Mouse (Mus musculus): ENCODE data around the gene Olfr1510. TPM values are rescaled to one million over a fixed set of nuclear protein-coding genes. Genes with fewer than 3 reads are reported as not detected.

Gene Olfr1510
- polyA plus RNA-seq, 1 experiment from 2014 or later = not detected

DNA sequence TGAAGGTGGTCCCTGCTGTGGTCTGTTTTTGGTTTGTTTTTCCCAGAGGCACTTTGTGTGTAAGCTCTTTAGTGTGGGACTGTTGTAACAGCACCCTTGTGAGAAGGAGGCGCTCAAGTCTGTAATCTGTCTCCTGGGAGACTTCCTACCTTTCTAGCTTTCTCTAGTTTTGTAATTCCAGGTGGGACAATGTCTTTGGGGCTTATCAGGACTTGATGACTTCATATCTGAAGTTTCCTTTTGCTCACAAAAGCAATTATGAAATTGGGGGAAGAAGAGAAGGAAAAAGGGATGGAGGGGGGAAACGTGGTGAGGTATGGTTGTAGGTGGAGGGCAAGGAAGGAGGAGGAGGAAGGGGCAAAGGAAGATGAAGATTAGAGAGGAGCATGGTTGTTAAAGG is 35.1 kb downstream of the Olfr1510 start, which contains the start of gene Olfr1512:
Gene Olfr1512 (minus strand): TSS at position 101 of the 400 bp plus-strand sequence.
- no peaks in the 10 kb centered on the region for H3K4me1 ChIP-seq (replicated peaks; ENCODE audit: control insufficient read depth, insufficient read depth, low read length)
- no peaks in the 10 kb centered on the region for H3K9me3 ChIP-seq (ENCODE audit: control insufficient read depth, low read length)
- H3K9ac ChIP-seq (ENCODE audit: low read length) = no peak within 1 kb of the TSS
- no peak within 1 kb of the TSS for H3K4me3 ChIP-seq (ENCODE audit: low read depth, low read length)
- H3K27ac ChIP-seq (ENCODE audit: low read depth, low read length) = no peak within 1 kb of the TSS
- H3K4me2 ChIP-seq (ENCODE audit: low read depth, low read length, severe bottlenecking) = no peak within 1 kb of the TSS
- no peak for ATAC-seq (replicated peaks; ENCODE audit: low FRiP score)
- no peaks in the 10 kb centered on the region for H3K36me3 ChIP-seq (ENCODE audit: control insufficient read depth, insufficient read depth, low read length)
- no peak for DNase-seq (ENCODE audit: low spot score)
- WGBS = 87% methylated on average over 2 of the region's 2 CpGs
- H3K27me3 ChIP-seq (ENCODE audit: control insufficient read depth, insufficient read depth, low read length) = no peaks in the 10 kb centered on the region

DNA sequence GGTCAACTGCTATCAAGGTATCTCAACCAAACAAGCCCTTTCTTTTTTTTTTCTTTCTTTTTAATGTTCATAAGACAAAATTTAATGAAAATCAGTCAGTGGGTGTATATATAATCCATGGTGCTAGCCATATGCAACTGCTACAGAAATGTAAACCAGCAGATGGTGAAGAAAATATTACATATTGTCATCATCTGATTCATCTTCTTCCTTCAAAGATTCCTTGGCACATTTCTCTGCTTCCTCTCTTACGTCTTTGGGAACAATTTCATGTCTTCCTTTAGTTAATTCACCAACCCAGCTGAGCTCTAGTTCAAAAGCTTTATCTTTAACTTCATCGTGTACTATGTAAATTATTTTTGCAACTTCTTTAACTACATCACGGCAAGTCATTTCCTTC is 45.4 kb downstream of the Olfr1510 start:
- no peak for ATAC-seq (replicated peaks; ENCODE audit: low FRiP score)

More for the DNA sequence above, 45.4 kb downstream of the Olfr1510 start:
- no peaks in the 10 kb centered on the region for H3K4me1 ChIP-seq (replicated peaks; ENCODE audit: control insufficient read depth, insufficient read depth, low read length)
- no peaks in the 10 kb centered on the region for H3K27me3 ChIP-seq (ENCODE audit: control insufficient read depth, insufficient read depth, low read length)
- WGBS = 89% methylated on average over 3 of the region's 3 CpGs
- H3K4me2 ChIP-seq (ENCODE audit: low read depth, low read length, severe bottlenecking) = no peak overlapping the region
- H3K9me3 ChIP-seq (ENCODE audit: control insufficient read depth, low read length) = no peaks in the 10 kb centered on the region
- no peaks in the 10 kb centered on the region for H3K36me3 ChIP-seq (ENCODE audit: control insufficient read depth, insufficient read depth, low read length)
- no peak overlapping the region for H3K9ac ChIP-seq (ENCODE audit: low read length)
- H3K4me3 ChIP-seq (ENCODE audit: low read depth, low read length) = no peak overlapping the region
- H3K27ac ChIP-seq (ENCODE audit: low read depth, low read length) = no peak overlapping the region
- no peak for DNase-seq (ENCODE audit: low spot score)

Other genes with a start within 250 kb of the Olfr1510 start
- 92.3 and 92.8 TPM in 2 replicates for gene Supt16, start 217.0 kb downstream of the Olfr1510 start, polyA plus RNA-seq (2014; fragmentation: Nextera tagmentation; extraction: Ambion mirVana)
- 55.3 and 62.9 TPM in 2 replicates for gene Chd8, start 156.6 kb downstream of the Olfr1510 start, polyA plus RNA-seq (2014; fragmentation: Nextera tagmentation; extraction: Ambion mirVana)
- gene Tox4, start 135.2 kb downstream of the Olfr1510 start, polyA plus RNA-seq (2014; fragmentation: Nextera tagmentation; extraction: Ambion mirVana) = 54.8 and 56.2 TPM in 2 replicates
- 33.5 and 35.8 TPM in 2 replicates for gene Rab2b, start 134.8 kb downstream of the Olfr1510 start, polyA plus RNA-seq (2014; fragmentation: Nextera tagmentation; extraction: Ambion mirVana)
- gene Mettl3, start 109.2 kb downstream of the Olfr1510 start, polyA plus RNA-seq (2014; fragmentation: Nextera tagmentation; extraction: Ambion mirVana) = 59.3 TPM in 2 replicates
- 75.3 and 83.6 TPM in 2 replicates for gene Sall2, start 85.6 kb downstream of the Olfr1510 start, polyA plus RNA-seq (2014; fragmentation: Nextera tagmentation; extraction: Ambion mirVana)
- gene Olfr1513, start 58.0 kb downstream of the Olfr1510 start, polyA plus RNA-seq (2014; fragmentation: Nextera tagmentation; extraction: Ambion mirVana) = not detected in 2 replicates
- gene Olfr1512, start 35.2 kb downstream of the Olfr1510 start, polyA plus RNA-seq (2014; fragmentation: Nextera tagmentation; extraction: Ambion mirVana) = not detected in 2 replicates
- gene Olfr1511, start 17.0 kb downstream of the Olfr1510 start, polyA plus RNA-seq (2014; fragmentation: Nextera tagmentation; extraction: Ambion mirVana) = not detected in 2 replicates
- gene Olfr1509, start 28.6 kb upstream of the Olfr1510 start, polyA plus RNA-seq (2014; fragmentation: Nextera tagmentation; extraction: Ambion mirVana) = not detected in 2 replicates
- gene Olfr1508, start 53.1 kb upstream of the Olfr1510 start, polyA plus RNA-seq (2014; fragmentation: Nextera tagmentation; extraction: Ambion mirVana) = not detected in 2 replicates
- gene Olfr1507, start 81.4 kb upstream of the Olfr1510 start, polyA plus RNA-seq (2014; fragmentation: Nextera tagmentation; extraction: Ambion mirVana) = not detected in 2 replicates

Measured in forebrain, embryonic 11.5 days (tissue).